Mouse (Mus musculus) liver, postnatal 0 days (tissue): ENCODE measurements around the gene Kitl. TPM values are rescaled to one million over a fixed set of nuclear protein-coding genes. Genes with fewer than 3 reads are reported as not detected.

Experiments
- ATAC-seq: fragments of 200-750 bp; cut with Nextera tagmentation; 2 replicates; pipeline ENCODE4 v1.8.0; 2017; ENCODE audit warnings: mild to moderate bottlenecking, moderate library complexity
- DNase-seq: peaks from one replicate; pipeline ENCODE4 v3.0.0-alpha.2; 2016
- H3K27ac ChIP-seq: fragments of 300-500 bp; sonication (generic); 2 replicates; pipeline ENCODE4 v1.5.1; 2014; ENCODE audit warnings: antibody characterized with exemption, moderate library complexity, mild to moderate bottlenecking, low read depth
- H3K27me3 ChIP-seq: fragments of 300-500 bp; sonication (generic); 2 replicates; pipeline ENCODE4 v1.6.1; 2014; ENCODE audit warnings: low read length, control low read depth, mixed read lengths; ENCODE audit not compliant: insufficient read depth
- H3K36me3 ChIP-seq: fragments of 300-500 bp; sonication (generic); replicated peaks from 2 replicates; pipeline ENCODE4 v1.6.1; 2014; ENCODE audit warnings: mild to moderate bottlenecking, control low read depth, low read length, moderate library complexity, mixed read lengths; ENCODE audit not compliant: insufficient read depth
- H3K4me1 ChIP-seq: fragments of 300-500 bp; sonication (generic); 2 replicates; pipeline ENCODE4 v1.6.1; 2014; ENCODE audit warnings: antibody characterized with exemption, mild to moderate bottlenecking, control low read depth; ENCODE audit not compliant: insufficient read depth
- H3K4me2 ChIP-seq: fragments of 300-500 bp; sonication (generic); 2 replicates; pipeline ENCODE4 v1.6.1; 2014; ENCODE audit warnings: low read depth, mild to moderate bottlenecking, low read length, moderate library complexity, mixed read lengths
- H3K4me3 ChIP-seq: fragments of 300-500 bp; sonication (generic); 2 replicates; pipeline ENCODE4 v1.5.1; 2014; ENCODE audit warnings: low read depth, low read length
- H3K9ac ChIP-seq: fragments of 300-500 bp; sonication (generic); replicated peaks from 2 replicates; pipeline ENCODE4 v1.6.1; 2014; ENCODE audit warnings: mild to moderate bottlenecking, moderate library complexity
- H3K9me3 ChIP-seq: fragments of 300-500 bp; sonication (generic); 2 replicates; pipeline ENCODE4 v1.6.1; 2016; ENCODE audit warnings: mild to moderate bottlenecking, control low read depth, low read length, mixed read lengths
- CTCF ChIP-seq: sonication (generic); IDR thresholded peaks from 2 replicates; pipeline ENCODE4 v1.5.1; 2016; ENCODE audit warnings: antibody characterized with exemption, low read depth
- EP300 ChIP-seq: IDR thresholded peaks from 2 replicates; pipeline ENCODE4 v1.6.1; 2016; ENCODE audit warnings: antibody characterized with exemption, low read depth, mild to moderate bottlenecking
- WGBS: fragments of 180-500 bp; shearing (Covaris S2); extraction: QIAGEN DNeasy Blood & Tissue Kit; methylation state at CpG from one replicate; pipeline ENCODE4 v1.1.7; 2014; ENCODE audit not compliant: insufficient replicate concordance; 5-methylcytosine and 5-hydroxymethylcytosine counted together
- polyA plus RNA-seq: library from polyadenylated mRNA; unstranded; fragments of >200 nt; fragmentation: Nextera tagmentation; extraction: Ambion mirVana; gene quantifications from 2 replicates; pipeline ENCODE4 v1.2.1, GENCODE M21; 2015

Gene Kitl
- polyA plus RNA-seq, 1 experiment from 2014 or later, result 5.0 TPM

- 51% methylated on average over 11 of the region's 11 CpGs for WGBS
Measured at GRCm38 (mm10) chr10:100022090-100022834, 6.8 kb downstream of the Kitl start.

GRCm38 (mm10) chr10:100022835-100023093, 7.3 kb downstream of the Kitl start:
- Histone ChIP-seq H3K9me3 (no peaks in the 10 kb centered on the region), H3K4me1 (peaks cover 4% of the 10 kb centered on the region), H3K27ac (no peak overlapping the region), H3K36me3 (no peaks in the 10 kb centered on the region), H3K4me3 (no peak overlapping the region), H3K9ac (no peak overlapping the region), H3K27me3 (no peaks in the 10 kb centered on the region), H3K4me2 (no peak overlapping the region)
- WGBS, result 58% methylated on average over 1 of the region's 1 CpGs
- TF ChIP-seq EP300, result no peak
- no peak for TF ChIP-seq CTCF
- DNase-seq (no peak), ATAC-seq (no peak)

More at GRCm38 (mm10) chr10:100022090-100022834, 6.8 kb downstream of the Kitl start:
- no peaks in the 10 kb centered on the region for H3K9me3 ChIP-seq
- no peak overlapping the region for H3K27ac ChIP-seq
- H3K4me2 ChIP-seq, result no peak overlapping the region
- peaks cover 5% of the 10 kb centered on the region for H3K4me1 ChIP-seq
- ATAC-seq (no peak), DNase-seq (no peak)
- H3K4me3 ChIP-seq, result no peak overlapping the region
- no peaks in the 10 kb centered on the region for H3K36me3 ChIP-seq
- H3K27me3 ChIP-seq, result no peaks in the 10 kb centered on the region
- TF ChIP-seq EP300 (no peak), CTCF (no peak)
- no peak overlapping the region for H3K9ac ChIP-seq

GRCm38 (mm10) chr10:100025665-100026064, 10.2 kb downstream of the Kitl start:
- H3K36me3 ChIP-seq, result no peaks in the 10 kb centered on the region

GRCm38 (mm10) chr10:100026778-100027177, 11.3 kb downstream of the Kitl start:
- Histone ChIP-seq H3K27me3 (no peaks in the 10 kb centered on the region), H3K9me3 (no peaks in the 10 kb centered on the region), H3K4me2 (no peak overlapping the region), H3K4me1 (peaks cover 6% of the 10 kb centered on the region; the same call in 1 of the 2 replicates), H3K9ac (no peak overlapping the region), H3K4me3 (no peak overlapping the region), H3K27ac (no peak overlapping the region), H3K36me3 (no peaks in the 10 kb centered on the region)
- ATAC-seq (no peak), DNase-seq (no peak)
- 48% methylated on average over 1 of the region's 1 CpGs for WGBS
- TF ChIP-seq EP300, result no peak

More at GRCm38 (mm10) chr10:100025665-100026064, 10.2 kb downstream of the Kitl start:
- no peaks in the 10 kb centered on the region; the same call in 1 of the 2 replicates for H3K4me1 ChIP-seq
- no peak overlapping the region for H3K27ac ChIP-seq
- DNase-seq (no peak), ATAC-seq (no peak)
- TF ChIP-seq CTCF (no peak), EP300 (no peak)
- 36% methylated on average over 8 of the region's 8 CpGs for WGBS
- no peak overlapping the region for H3K9ac ChIP-seq
- H3K4me2 ChIP-seq, result no peak overlapping the region
- H3K27me3 ChIP-seq, result no peaks in the 10 kb centered on the region
- H3K9me3 ChIP-seq, result no peaks in the 10 kb centered on the region
- no peak overlapping the region for H3K4me3 ChIP-seq

- no peak for TF ChIP-seq CTCF
- TF ChIP-seq EP300, result no peak
- 77% methylated on average over 5 of the region's 5 CpGs for WGBS
- DNase-seq (no peak), ATAC-seq (no peak)
- Histone ChIP-seq H3K27me3 (no peaks in the 10 kb centered on the region), H3K36me3 (no peaks in the 10 kb centered on the region), H3K27ac (no peak overlapping the region), H3K4me1 (peaks cover 14% of the 10 kb centered on the region; the same call in 1 of the 2 replicates), H3K9me3 (no peaks in the 10 kb centered on the region), H3K4me3 (no peak overlapping the region), H3K4me2 (no peak overlapping the region), H3K9ac (no peak overlapping the region)
Measured at GRCm38 (mm10) chr10:100030385-100030784, 15.0 kb downstream of the Kitl start.

- H3K27ac ChIP-seq, result no peak overlapping the region
- ATAC-seq (no peak), DNase-seq (no peak)
- peaks cover 14% of the 10 kb centered on the region; the same call in 1 of the 2 replicates for H3K4me1 ChIP-seq
- H3K9ac ChIP-seq, result no peak overlapping the region
- WGBS, result 66% methylated on average over 12 of the region's 12 CpGs
- H3K9me3 ChIP-seq, result no peaks in the 10 kb centered on the region
- no peaks in the 10 kb centered on the region for H3K36me3 ChIP-seq
- no peak overlapping the region for H3K4me3 ChIP-seq
- no peaks in the 10 kb centered on the region for H3K27me3 ChIP-seq
- no peak overlapping the region for H3K4me2 ChIP-seq
- TF ChIP-seq EP300, result no peak
Measured at GRCm38 (mm10) chr10:100030980-100031516, 15.6 kb downstream of the Kitl start.
